Mouse (Mus musculus): ENCODE data around the gene Cartpt.
"Not testable (repeated sequence)": the region's sequence is repeated elsewhere in the genome, so short reads cannot be mapped to it uniquely, and the experiment has no call there.

The Cartpt gene

GRCm38 (mm10) chr13:99900965-99901364 is at the start of gene Cartpt:
Cartpt (minus strand) TSS chr13:99901091.
- in situ Hi-C loops (cut with MboI): no loop called here

- in situ Hi-C loops (cut with MboI): no loop called here
Observed at GRCm38 (mm10) chr13:99947417-99947816, 46.5 kb upstream of the Cartpt start.

- in situ Hi-C loops (cut with MboI): no loop called here
Observed at GRCm38 (mm10) chr13:99943525-99943924, 42.6 kb upstream of the Cartpt start.

- in situ Hi-C loops (cut with MboI): no loop called here
Observed at GRCm38 (mm10) chr13:99940601-99941000, 39.7 kb upstream of the Cartpt start.

- in situ Hi-C loops (cut with MboI): no loop called here
Observed at GRCm38 (mm10) chr13:99939320-99939671, 38.4 kb upstream of the Cartpt start.

GRCm38 (mm10) chr13:99938606-99939319 is 37.9 kb upstream of the Cartpt start:
- in situ Hi-C loops (cut with MboI): no loop called here

- in situ Hi-C loops (cut with MboI): no loop called here
Observed at GRCm38 (mm10) chr13:99937741-99938140, 36.9 kb upstream of the Cartpt start.

GRCm38 (mm10) chr13:99932406-99932805 is 31.5 kb upstream of the Cartpt start:
- in situ Hi-C loops (cut with MboI): no loop called here

- in situ Hi-C loops (cut with MboI): no loop called here
Observed at GRCm38 (mm10) chr13:99931502-99931901, 30.6 kb upstream of the Cartpt start.

GRCm38 (mm10) chr13:99926249-99926648 is 25.4 kb upstream of the Cartpt start:
- in situ Hi-C loops (cut with MboI): no loop called here

GRCm38 (mm10) chr13:99915632-99916031 is 14.7 kb upstream of the Cartpt start:
- in situ Hi-C loops (cut with MboI): no loop called here

- in situ Hi-C loops (cut with MboI): no loop called here
Observed at GRCm38 (mm10) chr13:99900557-99900892, 366 bp downstream of the Cartpt start.

GRCm38 (mm10) chr13:99899670-99900556 is 978 bp downstream of the Cartpt start:
- in situ Hi-C loops (cut with MboI): no loop called here

- in situ Hi-C loops (cut with MboI): no loop called here
Observed at GRCm38 (mm10) chr13:99898816-99899215, 2.1 kb downstream of the Cartpt start.

GRCm38 (mm10) chr13:99885636-99886035 is 15.3 kb downstream of the Cartpt start:
- in situ Hi-C loops (cut with MboI): no loop called here

GRCm38 (mm10) chr13:99881774-99882173 is 19.1 kb downstream of the Cartpt start:
- in situ Hi-C loops (cut with MboI): not testable (repeated sequence)

GRCm38 (mm10) chr13:99879696-99880095 is 21.2 kb downstream of the Cartpt start:
- in situ Hi-C loops (cut with MboI): no loop called here

GRCm38 (mm10) chr13:99872059-99872458 is 28.8 kb downstream of the Cartpt start:
- in situ Hi-C loops (cut with MboI): loop anchor here (25.0 kb wide), 1 partner anchor 115 kb away; no protein-coding TSS in a partner anchor

- in situ Hi-C loops (cut with MboI): loop anchor here (25.0 kb wide), 1 partner anchor 119 kb away; no protein-coding TSS in a partner anchor
Observed at GRCm38 (mm10) chr13:99868438-99868837, 32.5 kb downstream of the Cartpt start.

- in situ Hi-C loops (cut with MboI): loop anchor here (25.0 kb wide), 1 partner anchor 123 kb away; no protein-coding TSS in a partner anchor
Observed at GRCm38 (mm10) chr13:99864331-99864730, 36.6 kb downstream of the Cartpt start.

- in situ Hi-C loops (cut with MboI): loop anchor here (25.0 kb wide), 1 partner anchor 127 kb away; no protein-coding TSS in a partner anchor
Observed at GRCm38 (mm10) chr13:99860670-99861069, 40.2 kb downstream of the Cartpt start.

GRCm38 (mm10) chr13:99859082-99859481 is 41.8 kb downstream of the Cartpt start:
- in situ Hi-C loops (cut with MboI): loop anchor here (25.0 kb wide), 1 partner anchor 128 kb away; no protein-coding TSS in a partner anchor

- in situ Hi-C loops (cut with MboI): loop anchor here (25.0 kb wide), 1 partner anchor 129 kb away; no protein-coding TSS in a partner anchor
Observed at GRCm38 (mm10) chr13:99857879-99858278, 43.0 kb downstream of the Cartpt start.
